Mouse (Mus musculus) testis, adult 2 months (tissue): Measurements from ENCODE around the gene Sox1.

Experiments used
- CTCF ChIP-seq: fragments of 200-500 bp; IDR thresholded peaks from 2 replicates; pipeline ENCODE4 v1.5.1; 2012; ENCODE audit warnings: low read depth, mild to moderate bottlenecking, inconsistent platforms, low read length, moderate library complexity; ENCODE audit not compliant: control insufficient read depth, insufficient read depth, insufficient replicate concordance
- POLR2A ChIP-seq: fragments of 200-500 bp; IDR thresholded peaks from 2 replicates; pipeline ENCODE4 v1.6.1; 2012; ENCODE audit warnings: low read depth, mild to moderate bottlenecking, inconsistent platforms, low read length, moderate library complexity; ENCODE audit not compliant: control insufficient read depth

- TF ChIP-seq CTCF (no peak), POLR2A (no peak)
Observed at GRCm38 (mm10) chr8:12428931-12429330, 33.8 kb downstream of the Sox1 start.
